Mouse (Mus musculus): ENCODE results near the gene Prss46.

DNA sequence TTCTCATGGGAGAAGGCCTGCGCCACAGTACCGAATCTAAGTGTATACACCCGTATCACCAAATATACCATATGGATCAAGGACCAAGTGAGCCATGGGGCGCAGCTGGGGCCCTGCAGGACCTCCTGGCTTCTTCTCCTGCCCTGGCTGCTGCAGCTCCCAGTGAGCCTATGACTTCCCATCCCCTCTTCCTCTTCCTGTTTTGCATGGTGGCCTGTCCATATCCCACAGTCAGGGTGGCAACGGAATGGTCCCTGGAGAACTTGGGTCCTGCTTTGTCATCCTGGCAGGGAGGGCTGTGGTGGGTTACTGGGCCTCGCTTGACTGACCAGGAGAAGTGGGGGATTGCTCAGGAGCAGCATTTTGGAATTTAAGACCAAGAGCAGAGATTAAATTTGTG lies 3.4 kb upstream of the Prss46 start:
- TF ChIP-seq CTCF (IDR thresholded peaks at IDR 0.05; ENCODE audit: low read depth) = no peak
- TF ChIP-seq EP300 (IDR thresholded peaks at IDR 0.05; ENCODE audit: low read depth) = no peak
